Mouse (Mus musculus) small intestine, adult 2 months (tissue): Measurements from ENCODE around the gene Kcnmb3. TPM values are rescaled to one million over a fixed set of nuclear protein-coding genes. Genes with fewer than 3 reads are reported as not detected.

ENCODE experiments used
- H3K27ac ChIP-seq: fragments of 200-500 bp; 2 replicates; pipeline ENCODE4 v1.5.1; 2012; ENCODE audit warnings: low read depth, low read length, control low read depth, inconsistent platforms; ENCODE audit not compliant: insufficient read depth
- H3K27me3 ChIP-seq: fragments of 200-500 bp; 2 replicates; pipeline ENCODE4 v1.6.1; 2012; ENCODE audit warnings: mild to moderate bottlenecking, moderate library complexity, low read length, inconsistent platforms; ENCODE audit not compliant: control insufficient read depth, insufficient read depth
- H3K36me3 ChIP-seq: fragments of 200-500 bp; 2 replicates; pipeline ENCODE4 v1.6.1; 2012; ENCODE audit warnings: mild to moderate bottlenecking, low read length, control low read depth, inconsistent platforms; ENCODE audit not compliant: control insufficient read depth, insufficient read depth
- H3K4me1 ChIP-seq: fragments of 200-500 bp; 2 replicates; pipeline ENCODE4 v1.6.1; 2012; ENCODE audit warnings: low read length, inconsistent platforms, mixed read lengths; ENCODE audit not compliant: control insufficient read depth, insufficient read depth, insufficient read length
- H3K4me3 ChIP-seq: fragments of 200-500 bp; 2 replicates; pipeline ENCODE4 v1.5.1; 2012; ENCODE audit warnings: low read depth, mild to moderate bottlenecking, control low read depth, inconsistent platforms, low read length, moderate library complexity
- CTCF ChIP-seq: fragments of 200-500 bp; IDR thresholded peaks from 2 replicates; pipeline ENCODE4 v1.5.1; 2012; ENCODE audit warnings: low read depth, mild to moderate bottlenecking, control low read depth, inconsistent platforms, low read length, moderate library complexity, mixed read lengths; ENCODE audit not compliant: insufficient replicate concordance, insufficient read length; ENCODE audit errors: extremely low read depth
- POLR2A ChIP-seq: fragments of 200-500 bp; IDR thresholded peaks from 2 replicates; pipeline ENCODE4 v1.6.1; 2012; ENCODE audit warnings: low read depth, mild to moderate bottlenecking, control low read depth, inconsistent platforms, low read length, moderate library complexity
- WGBS: fragments of 180-500 bp; shearing (Covaris S2); methylation state at CpG from one replicate; pipeline ENCODE4 v1.1.7; 2018; 5-methylcytosine and 5-hydroxymethylcytosine counted together
- polyA plus RNA-seq: library from polyadenylated mRNA; depleted of rRNA; stranded (reverse); fragments of >200 nt; gene quantifications from 2 replicates; pipeline ENCODE4 v1.2.3, GENCODE M21; 2012; rRNA removed

The Kcnmb3 gene
- polyA plus RNA-seq, 1 experiment, result not detected

GRCm38 (mm10) chr3:32428921-32429320, 63.1 kb downstream of the Kcnmb3 start:
- TF ChIP-seq POLR2A (no peak), CTCF (no peak)
- 68% methylated on average over 4 of the region's 4 CpGs for WGBS
- H3K27me3 ChIP-seq, result no peaks in the 10 kb centered on the region
- H3K27ac ChIP-seq, result no peak overlapping the region
- no peak overlapping the region for H3K4me3 ChIP-seq
- H3K36me3 ChIP-seq, result no peaks in the 10 kb centered on the region
- peaks cover 6% of the 10 kb centered on the region; the same call in 1 of the 2 replicates for H3K4me1 ChIP-seq

- peaks cover 6% of the 10 kb centered on the region; the same call in 1 of the 2 replicates for H3K4me1 ChIP-seq
- H3K27ac ChIP-seq, result no peak overlapping the region
- no peaks in the 10 kb centered on the region for H3K27me3 ChIP-seq
- WGBS, result 50% methylated on average over 3 of the region's 3 CpGs
- H3K4me3 ChIP-seq, result no peak overlapping the region
- no peak for TF ChIP-seq POLR2A
- TF ChIP-seq CTCF, result no peak
- H3K36me3 ChIP-seq, result no peaks in the 10 kb centered on the region
These were observed 63.7 kb downstream of the Kcnmb3 start for GRCm38 (mm10) chr3:32428361-32428760.

GRCm38 (mm10) chr3:32427695-32428094, 64.3 kb downstream of the Kcnmb3 start:
- 26% methylated on average over 4 of the region's 4 CpGs for WGBS
- no peak for TF ChIP-seq POLR2A
- no peak for TF ChIP-seq CTCF
- Histone ChIP-seq H3K36me3 (no peaks in the 10 kb centered on the region), H3K4me1 (peaks cover 6% of the 10 kb centered on the region; the same call in 1 of the 2 replicates), H3K4me3 (no peak overlapping the region), H3K27me3 (no peaks in the 10 kb centered on the region), H3K27ac (no peak overlapping the region)

Other genes starting within 250 kb of the Kcnmb3 start
- gene Zmat3, start 126.2 kb downstream of the Kcnmb3 start, polyA plus RNA-seq, result 2.9 and 4.7 TPM in 2 replicates
- gene Pik3ca, start 94.6 kb downstream of the Kcnmb3 start, polyA plus RNA-seq, result 0.96 and 2.1 TPM in 2 replicates
- 12.1 and 17.7 TPM in 2 replicates for gene Zfp639, start 18.0 kb upstream of the Kcnmb3 start, polyA plus RNA-seq
- gene Mfn1, start 37.2 kb upstream of the Kcnmb3 start, polyA plus RNA-seq, result 2.2 and 4.6 TPM in 2 replicates
- gene Gnb4, start 124.4 kb upstream of the Kcnmb3 start, polyA plus RNA-seq, result 5.7 and 6.5 TPM in 2 replicates
- gene Actl6a, start 214.1 kb upstream of the Kcnmb3 start, polyA plus RNA-seq, result 5.7 and 8.7 TPM in 2 replicates
- gene Ndufb5, start 244.8 kb upstream of the Kcnmb3 start, polyA plus RNA-seq, result 76.1 and 141 TPM in 2 replicates
- 0.44 and 0.60 TPM in 2 replicates for gene Mrpl47, start 245.4 kb upstream of the Kcnmb3 start, polyA plus RNA-seq